Mouse (Mus musculus) CD8-positive naive resting alpha-beta T cell, adult 57 days (primary cell): ENCODE results near the gene Smurf1. TPM values are rescaled to one million over a fixed set of nuclear protein-coding genes. Genes with fewer than 3 reads are reported as not detected.

Source experiments
- total RNA-seq: library from RNA; stranded (reverse); gene quantifications from one replicate; pipeline ENCODE4 v1.2.4, GENCODE M21; 2023

Smurf1 gene
- total RNA-seq = 68.8 TPM

DNA sequence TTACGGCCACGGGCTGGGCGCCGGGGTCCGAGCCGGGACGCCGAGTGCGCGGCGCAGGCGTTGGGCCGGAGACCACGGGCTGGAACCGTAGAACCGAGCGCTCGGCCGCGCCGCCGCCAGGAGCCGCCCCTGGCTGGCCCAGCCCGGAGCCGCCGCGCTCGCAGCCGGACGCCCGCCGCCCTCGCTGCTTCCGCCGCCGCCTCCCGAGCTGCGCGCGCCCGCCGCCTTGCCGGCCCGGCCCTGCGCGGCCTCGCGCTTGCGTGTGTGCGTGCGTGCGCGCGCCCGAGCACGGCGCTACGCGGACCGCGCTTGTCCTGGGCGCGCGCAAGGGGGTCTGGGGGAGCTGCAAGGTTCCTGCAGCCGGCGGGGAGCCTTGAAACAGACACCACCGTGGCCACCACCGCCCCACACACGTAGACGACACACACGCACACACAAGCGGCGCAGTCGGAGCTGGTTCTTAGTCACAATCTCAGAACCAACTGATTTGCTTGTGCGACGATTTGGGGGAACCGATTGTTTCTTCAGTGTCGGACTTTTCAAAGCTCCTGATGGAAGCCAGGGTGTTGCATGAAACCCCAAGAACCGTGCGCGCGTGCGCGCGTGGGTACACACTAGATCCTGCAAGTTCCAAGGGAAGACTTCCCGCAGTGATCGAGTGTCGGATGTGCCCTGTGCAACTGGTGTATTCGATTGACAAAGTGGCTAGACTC lies at the start of gene Smurf1:
Gene Smurf1 (minus strand): TSS at position 209 of the 713 bp plus-strand sequence.

Other genes starting within 250 kb of the Smurf1 start
- not detected for gene Tmem130, start 204.0 kb downstream of the Smurf1 start, total RNA-seq
- gene Trrap, start 198.1 kb downstream of the Smurf1 start, total RNA-seq = 161 TPM
- not detected for gene Gm4871, start 66.9 kb upstream of the Smurf1 start, total RNA-seq
- gene 1700018F24Rik, start 77.1 kb upstream of the Smurf1 start, total RNA-seq = not detected
- 87.5 TPM for gene Arpc1a, start 118.0 kb upstream of the Smurf1 start, total RNA-seq
- not detected for gene Kpna7, start 118.2 kb upstream of the Smurf1 start, total RNA-seq
- gene Arpc1b, start 148.4 kb upstream of the Smurf1 start, total RNA-seq = 399 TPM
- gene Pdap1, start 174.4 kb upstream of the Smurf1 start, total RNA-seq = 46.4 TPM
- 223 TPM for gene Bud31, start 174.5 kb upstream of the Smurf1 start, total RNA-seq
- 22.8 TPM for gene Ptcd1, start 201.3 kb upstream of the Smurf1 start, total RNA-seq
- 38.1 TPM for gene Cpsf4, start 201.4 kb upstream of the Smurf1 start, total RNA-seq
- 152 TPM for gene Atp5j2, start 226.2 kb upstream of the Smurf1 start, total RNA-seq
- 38.8 TPM for gene Zkscan14, start 236.0 kb upstream of the Smurf1 start, total RNA-seq
- gene Zkscan5, start 238.7 kb upstream of the Smurf1 start, total RNA-seq = 7.7 TPM